Mouse (Mus musculus) megakaryocyte, embryonic 14.5 days (primary cell): ENCODE results near the gene Srrt. TPM values are rescaled to one million over a fixed set of nuclear protein-coding genes. Genes with fewer than 3 reads are reported as not detected.

Source experiments
- H3K27me3 ChIP-seq: replicated peaks from 2 replicates; pipeline ENCODE3; 2012; ENCODE audit warnings: inconsistent platforms
- H3K36me3 ChIP-seq: replicated peaks from 2 replicates; pipeline ENCODE3; 2012; ENCODE audit warnings: low read length, inconsistent platforms, mixed read lengths
- H3K4me1 ChIP-seq: 2 replicates; pipeline ENCODE4 v1.6.1; 2012; ENCODE audit warnings: inconsistent platforms
- H3K4me3 ChIP-seq: replicated peaks from 2 replicates; pipeline ENCODE3; 2012; ENCODE audit warnings: moderate library complexity, mild to moderate bottlenecking, inconsistent platforms
- H3K9me3 ChIP-seq: 2 replicates; pipeline ENCODE4 v1.6.1; 2012; ENCODE audit warnings: inconsistent platforms
- FLI1 ChIP-seq: IDR thresholded peaks from 2 replicates; pipeline ENCODE4 v1.6.1; 2012; ENCODE audit warnings: low read length, inconsistent platforms, mixed read lengths
- GATA1 ChIP-seq: IDR thresholded peaks from 3 replicates; pipeline ENCODE4 v1.6.1; 2012; ENCODE audit warnings: mixed read lengths, low read length, inconsistent platforms, borderline replicate concordance
- polyA plus RNA-seq: library from polyadenylated mRNA; stranded (reverse); fragments of >175 nt; gene quantifications from 2 replicates; pipeline ENCODE4 v1.2.3, GENCODE M21; 2012; ENCODE audit warnings: low replicate concordance; ENCODE audit not compliant: insufficient read depth

Gene Srrt
- polyA plus RNA-seq, 1 experiment = 163 TPM

DNA sequence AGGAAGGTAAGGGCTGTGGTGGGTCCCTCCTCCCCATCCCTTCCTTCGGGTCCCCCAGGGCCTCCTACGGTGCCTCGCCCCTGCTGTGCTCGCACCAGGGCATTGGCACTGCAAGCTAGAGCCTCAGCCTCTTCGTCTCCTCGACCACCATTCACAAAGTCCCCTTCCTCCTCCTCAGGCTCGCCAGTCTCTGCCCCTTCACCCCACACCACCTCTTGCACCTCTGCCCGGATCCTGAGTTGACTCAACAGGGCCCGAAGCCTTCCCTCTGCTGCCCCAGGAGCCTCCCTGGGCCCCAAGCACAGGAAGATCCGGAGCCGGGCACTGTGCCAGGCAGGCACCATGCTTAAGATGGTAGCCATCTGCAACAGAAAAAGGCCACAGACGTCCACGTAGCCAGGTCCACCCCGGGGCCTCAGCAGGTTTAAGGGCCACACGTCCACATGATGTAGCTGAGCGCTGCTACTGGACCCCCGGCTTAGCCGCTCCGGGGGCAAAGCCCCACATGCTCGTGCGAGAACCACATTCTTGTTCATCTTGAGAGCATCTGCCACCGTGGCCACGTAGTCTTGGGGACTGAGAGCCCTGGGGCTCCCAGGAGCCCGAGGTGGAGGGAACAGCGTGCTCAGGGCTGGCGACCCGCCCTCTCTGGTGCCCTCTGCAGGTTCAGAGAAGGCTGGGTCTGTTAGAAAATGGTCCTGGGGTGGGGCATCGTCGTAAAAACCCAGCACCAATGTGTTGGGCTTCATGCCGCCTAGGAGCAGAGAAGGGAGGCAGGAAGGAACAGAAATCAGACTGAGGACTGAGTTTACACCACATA, 7.8 kb upstream of the Srrt start:
- Histone ChIP-seq H3K4me3 (no peak overlapping the region), H3K27me3 (no peaks in the 10 kb centered on the region), H3K4me1 (peaks cover 69% of the 10 kb centered on the region), H3K9me3 (no peaks in the 10 kb centered on the region), H3K36me3 (peaks cover 59% of the 10 kb centered on the region)
- TF ChIP-seq GATA1 (no peak), FLI1 (no peak)

DNA sequence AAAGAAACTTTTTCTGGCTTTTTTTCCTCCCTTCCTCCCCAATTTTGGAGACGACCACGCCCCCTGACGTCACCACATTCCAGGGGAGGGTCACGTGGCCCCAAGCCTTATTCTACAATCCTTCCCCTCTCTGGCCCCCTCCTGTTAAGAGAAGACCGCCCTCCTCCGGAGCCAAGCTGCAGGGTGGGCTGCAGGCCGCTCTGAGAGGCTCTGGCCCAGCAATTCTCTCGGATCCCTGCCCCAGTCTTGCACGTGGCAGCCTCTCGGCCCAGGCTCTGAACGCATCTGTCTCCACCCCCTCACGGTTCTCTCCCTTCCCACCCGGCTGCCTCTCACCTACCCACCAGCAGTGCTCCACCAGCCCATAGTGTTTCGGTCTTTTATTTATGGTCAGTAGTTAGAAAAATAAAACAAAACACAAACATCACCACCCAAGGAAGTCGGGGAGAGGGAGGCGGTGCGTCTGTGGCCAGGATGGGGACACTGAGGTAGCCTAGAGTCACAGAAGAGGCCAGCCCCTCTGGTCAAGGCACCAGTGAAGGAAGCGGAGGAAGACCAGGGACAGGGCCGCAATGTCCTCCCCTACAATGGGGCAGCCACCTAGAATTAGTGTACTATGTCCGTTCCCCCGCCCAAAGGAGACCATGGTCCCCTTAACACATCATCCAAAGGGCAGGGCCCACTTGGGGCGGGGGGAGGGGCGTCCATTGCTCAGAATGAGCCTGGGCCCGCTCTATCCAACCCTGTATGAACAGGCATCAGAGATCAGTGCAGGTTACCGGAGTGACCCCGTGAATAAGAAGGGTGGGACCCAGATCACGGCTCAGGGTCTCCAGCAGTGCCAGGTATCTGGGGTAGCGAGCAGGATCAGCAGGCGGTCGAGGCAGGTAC, 7.0 kb upstream of the Srrt start, which contains the start of gene Trip6:
Trip6 (minus strand) TSS at position 212 of the 891 bp plus-strand sequence.
- Histone ChIP-seq H3K36me3 (peaks cover 60% of the 10 kb centered on the region), H3K9me3 (no peaks in the 10 kb centered on the region), H3K27me3 (no peaks in the 10 kb centered on the region), H3K4me1 (peaks cover 70% of the 10 kb centered on the region), H3K4me3 (peak within 1 kb of the TSS; percentile 92)
- no peak for TF ChIP-seq GATA1

DNA sequence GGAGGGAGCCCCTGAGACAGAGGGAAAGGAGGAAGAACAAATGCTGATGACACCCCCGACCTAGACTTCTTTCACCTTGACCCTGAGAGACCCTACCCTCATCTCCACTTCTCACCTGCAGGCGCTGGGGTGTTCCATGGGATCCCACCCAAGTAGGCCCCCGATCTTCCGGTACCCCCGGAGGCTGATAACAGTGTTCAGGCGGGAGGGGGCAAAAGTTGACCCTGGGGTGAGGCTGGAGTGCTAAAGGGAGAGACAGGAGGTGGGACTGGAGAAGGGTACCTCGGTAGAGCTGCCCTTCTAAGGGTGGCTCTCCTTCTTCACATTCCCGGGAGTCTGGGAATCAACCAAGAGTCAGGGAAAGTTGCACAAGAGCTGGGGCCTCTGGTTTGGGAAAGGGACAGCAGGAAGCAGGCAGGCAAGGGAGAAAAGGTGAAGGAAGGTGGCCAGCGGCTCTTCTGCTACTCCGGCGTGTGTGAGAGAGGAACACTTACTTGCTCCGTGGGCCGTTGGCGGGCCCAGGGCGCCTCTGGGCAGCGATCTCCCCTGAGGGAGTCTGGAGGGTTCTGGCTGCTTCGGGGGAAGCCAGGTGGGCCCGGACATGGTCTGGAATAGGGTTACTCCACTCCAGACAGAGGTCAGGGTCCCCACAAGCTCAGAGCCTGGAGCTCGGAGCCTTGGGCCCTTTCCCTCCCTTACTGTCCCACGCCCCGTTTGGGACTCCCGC, 6.2 kb upstream of the Srrt start:
- Histone ChIP-seq H3K9me3 (no peaks in the 10 kb centered on the region), H3K4me3 (peak overlapping the region; percentile 92), H3K27me3 (no peaks in the 10 kb centered on the region), H3K36me3 (peaks cover 64% of the 10 kb centered on the region), H3K4me1 (peaks cover 75% of the 10 kb centered on the region)
- no peak for TF ChIP-seq GATA1
- TF ChIP-seq FLI1 = no peak

DNA sequence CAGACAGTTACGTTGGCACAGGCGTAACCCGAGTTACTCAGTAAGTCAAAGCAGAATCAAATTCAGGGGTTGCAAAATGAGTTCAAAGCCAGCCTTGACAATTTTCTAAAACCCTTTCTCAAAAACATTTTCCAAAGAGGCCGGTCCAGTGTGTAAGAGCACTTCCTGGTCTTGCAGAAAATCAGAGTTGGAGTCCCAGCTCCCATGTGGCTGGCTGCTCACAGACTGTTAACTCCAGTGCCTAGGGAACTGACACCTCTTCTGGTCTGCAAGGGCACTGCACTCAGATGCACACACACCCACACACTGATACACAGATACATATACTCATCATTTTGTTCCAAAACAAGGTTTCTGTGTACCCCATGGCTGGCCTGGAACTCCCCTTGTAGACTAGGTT, 882 bp upstream of the Srrt start:
- no peaks in the 10 kb centered on the region for H3K9me3 ChIP-seq
- H3K4me1 ChIP-seq = peaks cover 80% of the 10 kb centered on the region
- peaks cover 61% of the 10 kb centered on the region for H3K36me3 ChIP-seq
- no peaks in the 10 kb centered on the region for H3K27me3 ChIP-seq
- TF ChIP-seq GATA1 = no peak
- no peak for TF ChIP-seq FLI1
- peak overlapping the region; percentile 96 for H3K4me3 ChIP-seq

DNA sequence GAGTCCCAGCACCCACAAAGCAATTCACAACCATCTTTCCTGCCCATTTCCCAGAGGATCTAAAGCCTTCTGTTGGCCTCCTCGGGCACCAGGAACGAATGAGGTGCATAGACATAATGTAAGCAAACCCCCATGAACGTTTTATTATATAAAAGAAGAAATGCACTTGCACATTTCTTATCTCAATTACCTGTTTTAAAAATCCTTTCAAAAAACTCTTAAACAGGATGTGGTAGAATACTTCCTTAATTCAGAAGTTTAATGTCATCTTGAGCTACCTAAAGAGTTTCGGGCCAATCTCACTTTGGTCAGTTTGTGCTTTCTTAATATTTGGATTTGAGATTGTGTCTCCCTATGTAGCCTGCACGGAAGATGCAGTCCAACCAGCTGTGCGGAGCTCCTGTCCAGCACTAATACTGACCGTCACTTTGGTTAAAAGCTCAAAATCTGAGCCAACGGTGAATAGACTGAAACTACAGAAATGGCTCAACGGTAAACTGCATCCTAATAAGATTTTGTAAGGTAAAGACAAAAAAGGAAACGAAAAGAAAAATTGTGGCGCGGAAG, 952 bp downstream of the Srrt start:
- H3K4me3 ChIP-seq = peak overlapping the region; percentile 96
- no peaks in the 10 kb centered on the region for H3K27me3 ChIP-seq
- TF ChIP-seq FLI1 (no peak), GATA1 (no peak)
- peaks cover 79% of the 10 kb centered on the region for H3K4me1 ChIP-seq
- peaks cover 73% of the 10 kb centered on the region for H3K36me3 ChIP-seq
- no peaks in the 10 kb centered on the region for H3K9me3 ChIP-seq

DNA sequence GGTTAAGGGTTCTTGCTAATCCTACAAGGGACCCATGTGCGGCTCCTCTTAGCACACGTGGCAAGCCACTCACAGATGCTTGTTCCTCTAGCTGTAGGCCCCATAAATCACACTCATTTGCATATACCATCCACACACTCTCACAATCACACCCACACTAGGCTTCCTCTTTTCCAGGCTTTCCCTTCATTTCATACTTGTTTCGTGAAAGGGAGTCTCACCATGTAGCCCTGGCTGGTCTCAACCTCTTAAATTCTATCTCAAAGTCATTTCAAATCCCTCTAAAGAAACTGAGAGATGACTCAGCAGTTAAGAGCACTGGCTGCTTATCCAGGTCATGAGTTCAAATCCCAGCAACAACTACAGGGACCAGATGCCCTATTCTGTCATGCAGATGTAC, 1.7 kb downstream of the Srrt start:
- Histone ChIP-seq H3K4me1 (peaks cover 73% of the 10 kb centered on the region), H3K4me3 (peak overlapping the region; percentile 96), H3K36me3 (peaks cover 75% of the 10 kb centered on the region)

DNA sequence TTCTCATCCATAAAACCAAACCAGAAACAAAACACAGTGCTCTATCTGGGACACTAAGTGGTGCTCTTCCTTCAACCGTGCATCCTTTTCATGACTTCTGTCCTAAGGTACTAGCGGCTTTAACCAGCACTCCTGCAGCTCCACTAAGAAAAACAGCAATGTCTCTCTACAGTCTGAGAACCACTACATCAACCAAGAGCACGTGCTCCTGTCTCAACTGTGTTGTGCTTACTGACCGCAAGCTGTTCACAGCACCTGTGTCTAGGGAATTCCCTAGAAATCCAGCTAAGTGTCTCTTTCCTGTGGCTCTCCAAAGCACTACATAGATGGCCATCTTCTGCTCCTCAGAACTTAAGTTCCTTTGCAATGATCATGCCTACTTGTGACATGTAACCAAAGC, 2.7 kb downstream of the Srrt start:
- Histone ChIP-seq H3K27me3 (no peaks in the 10 kb centered on the region), H3K36me3 (peaks cover 75% of the 10 kb centered on the region), H3K9me3 (no peaks in the 10 kb centered on the region), H3K4me3 (no peak overlapping the region), H3K4me1 (peaks cover 70% of the 10 kb centered on the region)
- TF ChIP-seq FLI1 (no peak), GATA1 (no peak)

More for the DNA sequence above, 1.7 kb downstream of the Srrt start:
- H3K27me3 ChIP-seq = no peaks in the 10 kb centered on the region
- no peaks in the 10 kb centered on the region for H3K9me3 ChIP-seq
- TF ChIP-seq FLI1 (no peak), GATA1 (no peak)

DNA sequence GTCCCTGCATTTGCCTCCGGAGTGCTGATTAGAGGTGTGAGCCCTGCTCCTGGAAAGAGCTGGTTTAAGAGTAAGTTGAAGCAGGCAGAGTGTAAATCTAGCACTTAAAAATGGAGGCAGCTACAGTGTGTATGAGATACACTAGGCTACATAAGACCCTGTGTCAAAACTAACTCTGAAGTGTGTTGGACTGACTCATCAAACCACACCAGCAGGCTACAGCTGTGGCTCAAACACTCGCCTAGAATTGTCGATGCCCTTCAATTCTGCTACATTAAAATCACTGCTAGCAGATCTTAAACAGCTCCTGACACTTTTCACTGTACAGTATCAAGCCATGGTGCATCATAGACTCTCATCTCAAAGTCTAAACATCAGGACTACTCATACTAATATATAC, 3.3 kb downstream of the Srrt start:
- Histone ChIP-seq H3K27me3 (no peaks in the 10 kb centered on the region), H3K9me3 (no peaks in the 10 kb centered on the region), H3K4me1 (peaks cover 70% of the 10 kb centered on the region), H3K4me3 (no peak overlapping the region), H3K36me3 (peaks cover 75% of the 10 kb centered on the region)
- TF ChIP-seq GATA1 = no peak
- no peak for TF ChIP-seq FLI1

DNA sequence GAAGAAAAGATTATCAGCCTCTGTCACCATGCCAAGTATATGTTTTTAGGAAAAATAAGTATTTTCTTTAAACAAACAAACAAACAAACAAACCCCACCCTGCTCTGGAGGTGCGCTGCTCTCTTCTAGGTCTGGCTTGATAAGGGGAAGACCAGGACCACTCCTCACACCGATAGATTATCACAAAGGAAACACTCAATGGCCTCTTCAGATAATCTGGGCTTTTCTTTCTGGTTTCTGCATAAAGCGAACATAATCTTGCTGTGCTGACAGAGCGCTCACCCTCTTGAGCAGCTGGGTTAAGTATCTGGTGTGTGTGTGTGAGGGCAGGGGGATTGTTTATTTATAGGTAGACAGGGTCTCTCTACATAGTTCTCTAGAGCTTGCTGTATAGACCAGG, 3.9 kb downstream of the Srrt start:
- H3K4me3 ChIP-seq = no peak overlapping the region
- no peaks in the 10 kb centered on the region for H3K9me3 ChIP-seq
- peaks cover 75% of the 10 kb centered on the region for H3K36me3 ChIP-seq
- TF ChIP-seq FLI1 = no peak
- no peak for TF ChIP-seq GATA1
- H3K27me3 ChIP-seq = no peaks in the 10 kb centered on the region
- H3K4me1 ChIP-seq = peaks cover 65% of the 10 kb centered on the region
